17 mouse cellular contexts compared by ENCODE assay signal in genomic region chr3:79490102-79490501, GRCm38 (mm10).
"Had no signal": no experiment of that assay in that cellular context is flagged by ENCODE, and none has a peak within 500 bp of the region (broad histone marks: within the 10 kb centered on the region; RNA-seq: fewer than 3 reads in every experiment).

No protein-coding gene starts in this region.

- ATAC-seq: midbrain, embryonic 13.5 days; midbrain, embryonic 16.5 days had no signal

- H3K9ac ChIP-seq: liver, embryonic 13.5 days; midbrain, embryonic 13.5 days; neural tube, embryonic 13.5 days had no signal

- H3K4me1 ChIP-seq: liver, embryonic 13.5 days; midbrain, embryonic 10.5 days; midbrain, embryonic 13.5 days; neural tube, embryonic 13.5 days had no signal

- H3K4me2 ChIP-seq: liver, embryonic 13.5 days; midbrain, embryonic 13.5 days; neural tube, embryonic 13.5 days had no signal

- H3K4me3 ChIP-seq: layer of hippocampus, adult 2 months; liver, embryonic 13.5 days; megakaryocyte, embryonic 14.5 days; midbrain, embryonic 10.5 days; midbrain, embryonic 13.5 days; myocyte; neural tube, embryonic 13.5 days had no signal

- H3K27ac ChIP-seq: layer of hippocampus, adult 2 months; liver, embryonic 13.5 days; midbrain, embryonic 10.5 days; midbrain, embryonic 13.5 days; neural tube, embryonic 13.5 days had no signal

- H3K9me3 ChIP-seq: liver, embryonic 13.5 days; megakaryocyte, embryonic 14.5 days; midbrain, embryonic 10.5 days; midbrain, embryonic 13.5 days; neural tube, embryonic 13.5 days had no signal

- H3K27me3 ChIP-seq: liver, embryonic 13.5 days; megakaryocyte, embryonic 14.5 days; midbrain, embryonic 13.5 days; neural tube, embryonic 13.5 days had no signal

- DNase-seq: kidney, adult 8-10 months; kidney, postnatal 25 days; layer of hippocampus, adult 9-11 months; liver, embryonic 13.5 days; lung, adult 2 months; lung, postnatal 36 days; retina, postnatal 1 day; right cerebral cortex, postnatal 25 days; thymus, adult 18-20 months; thymus, postnatal 36 days had no signal
